Comparison of ENCODE assay signal across 8 mouse cellular contexts in genomic region chr11:94630199-94631011, GRCm38 (mm10). TPM values are rescaled to one million over a fixed set of nuclear protein-coding genes. Genes with fewer than 3 reads are reported as not detected.
DNase-seq lines count a peak whose midpoint lies in the region; ATAC-seq and TF ChIP-seq lines count a peak whose summit lies in the region.

No protein-coding gene starts in this region.

- peak overlapping the region; percentile 85 for H3K4me3 ChIP-seq in forebrain, postnatal 0 days (ENCODE audit: low read depth, low read length)
- H3K4me3 ChIP-seq in hindbrain, embryonic 12.5 days, result peak overlapping the region; percentile 66
- H3K4me3 ChIP-seq in midbrain, embryonic 15.5 days, result peak overlapping the region; percentile 100

- no peaks in the 10 kb centered on the region for H3K9me3 ChIP-seq in forebrain, postnatal 0 days (ENCODE audit: low read length)
- no peaks in the 10 kb centered on the region for H3K9me3 ChIP-seq in hindbrain, embryonic 12.5 days (replicated peaks)
- H3K9me3 ChIP-seq in midbrain, embryonic 15.5 days, result no peaks in the 10 kb centered on the region

- H3K9ac ChIP-seq in forebrain, postnatal 0 days, result peak overlapping the region; percentile 78
- H3K9ac ChIP-seq in hindbrain, embryonic 12.5 days, result peak overlapping the region; percentile 90
- peak overlapping the region; percentile 92 for H3K9ac ChIP-seq in midbrain, embryonic 15.5 days

- ATAC-seq in forebrain, postnatal 0 days, result peak; percentile 21
- ATAC-seq in hindbrain, embryonic 12.5 days (ENCODE audit: low FRiP score), result peak; percentile 40
- ATAC-seq in midbrain, embryonic 15.5 days (replicated peaks), result peak; percentile 48; the same call in 1 of the 2 replicates

- peak; percentile 7 to 17 for DNase-seq in layer of hippocampus, postnatal 25 days (ENCODE audit: extremely low spot score in 1 of 2, low spot score in 1 of 2)
- DNase-seq in layer of hippocampus, adult 11-12 months (ENCODE audit: low spot score), result no peak
- peak; percentile 49 for DNase-seq in c-Kit-positive CD71-positive TER-119-positive erythroid progenitor cells, embryonic 14.5 days (ENCODE audit: low spot score)
- peak; percentile 64 for DNase-seq in forebrain, postnatal 0 days
- DNase-seq in liver, result peak; percentile 49
- DNase-seq in testis, postnatal 10 days (ENCODE audit: low spot score), result peak; percentile 60

- WGBS in forebrain, postnatal 0 days, result 8% methylated on average over 26 of the region's 26 CpGs
- WGBS in hindbrain, embryonic 12.5 days, result 16% methylated on average over 26 of the region's 26 CpGs
- 12% methylated on average over 26 of the region's 26 CpGs for WGBS in midbrain, embryonic 15.5 days

- H3K36me3 ChIP-seq in forebrain, postnatal 0 days (ENCODE audit: insufficient read depth), result peaks cover 31% of the 10 kb centered on the region
- peaks cover 36% of the 10 kb centered on the region for H3K36me3 ChIP-seq in hindbrain, embryonic 12.5 days
- H3K36me3 ChIP-seq in midbrain, embryonic 15.5 days (replicated peaks), result peaks cover 31% of the 10 kb centered on the region

- no peaks in the 10 kb centered on the region for H3K27me3 ChIP-seq in forebrain, postnatal 0 days (ENCODE audit: insufficient read depth, low read length)
- H3K27me3 ChIP-seq in hindbrain, embryonic 12.5 days, result no peaks in the 10 kb centered on the region
- H3K27me3 ChIP-seq in midbrain, embryonic 15.5 days (replicated peaks), result no peaks in the 10 kb centered on the region

- peak overlapping the region; percentile 73 for H3K27ac ChIP-seq in forebrain, postnatal 0 days (ENCODE audit: low read depth, low read length)
- H3K27ac ChIP-seq in hindbrain, embryonic 12.5 days, result peak overlapping the region; percentile 19; the same call in 1 of the 2 replicates
- peak overlapping the region; percentile 73 for H3K27ac ChIP-seq in midbrain, embryonic 15.5 days

- no peaks in the 10 kb centered on the region; the same call in 1 of the 2 replicates for H3K4me1 ChIP-seq in forebrain, postnatal 0 days (ENCODE audit: insufficient read depth)
- H3K4me1 ChIP-seq in hindbrain, embryonic 12.5 days, result peaks cover 13% of the 10 kb centered on the region
- peaks cover 14% of the 10 kb centered on the region for H3K4me1 ChIP-seq in midbrain, embryonic 15.5 days

- peak overlapping the region; percentile 77 for H3K4me2 ChIP-seq in forebrain, postnatal 0 days (ENCODE audit: low read depth)
- H3K4me2 ChIP-seq in hindbrain, embryonic 12.5 days (replicated peaks), result peak overlapping the region; percentile 88
- H3K4me2 ChIP-seq in midbrain, embryonic 15.5 days, result peak overlapping the region; percentile 88

- TF ChIP-seq CTCF in forebrain, postnatal 0 days (IDR thresholded peaks at IDR 0.05; ENCODE audit: low read depth), result no peak

RNA-seq across cellular contexts. Expression of gene Lrrc59, which starts 0.8 kb away (rescaled TPM):
- total RNA-seq in layer of hippocampus, postnatal 25 days (2021), result 10 to 100 TPM; 71.6 to 79.1 TPM
- total RNA-seq in forebrain, postnatal 0 days (2014; rRNA removed), result 116 and 127 TPM in 2 replicates
- 144 and 145 TPM in 2 replicates for polyA plus RNA-seq in forebrain, postnatal 0 days (2015; fragmentation: Nextera tagmentation; extraction: Ambion mirVana)
- polyA plus RNA-seq in hindbrain, embryonic 12.5 days (2016; fragmentation: Nextera tagmentation; extraction: Ambion mirVana), result 208 and 212 TPM in 2 replicates
- polyA plus RNA-seq in midbrain, embryonic 15.5 days (2015; fragmentation: Nextera tagmentation; extraction: Ambion mirVana), result 165 and 166 TPM in 2 replicates

RNA-seq across cellular contexts. Expression of gene Mrpl27, which starts 23.2 kb away (rescaled TPM):
- 10 to 100 TPM; 72.9 to 80.1 TPM for total RNA-seq in layer of hippocampus, postnatal 25 days (2021)
- total RNA-seq in forebrain, postnatal 0 days (2014; rRNA removed), result 50.7 and 57.0 TPM in 2 replicates
- 126 and 149 TPM in 2 replicates for polyA plus RNA-seq in forebrain, postnatal 0 days (2015; fragmentation: Nextera tagmentation; extraction: Ambion mirVana)
- 126 and 131 TPM in 2 replicates for polyA plus RNA-seq in hindbrain, embryonic 12.5 days (2016; fragmentation: Nextera tagmentation; extraction: Ambion mirVana)
- 133 and 138 TPM in 2 replicates for polyA plus RNA-seq in midbrain, embryonic 15.5 days (2015; fragmentation: Nextera tagmentation; extraction: Ambion mirVana)

RNA-seq across cellular contexts. Expression of gene Eme1, which starts 23.4 kb away (rescaled TPM):
- under 1 TPM; 0.28 to 0.44 TPM for total RNA-seq in layer of hippocampus, postnatal 25 days (2021)
- 2.4 and 2.5 TPM in 2 replicates for total RNA-seq in forebrain, postnatal 0 days (2014; rRNA removed)
- 1.4 and 1.6 TPM in 2 replicates for polyA plus RNA-seq in forebrain, postnatal 0 days (2015; fragmentation: Nextera tagmentation; extraction: Ambion mirVana)
- 20.8 and 21.3 TPM in 2 replicates for polyA plus RNA-seq in hindbrain, embryonic 12.5 days (2016; fragmentation: Nextera tagmentation; extraction: Ambion mirVana)
- polyA plus RNA-seq in midbrain, embryonic 15.5 days (2015; fragmentation: Nextera tagmentation; extraction: Ambion mirVana), result 3.1 and 3.5 TPM in 2 replicates

RNA-seq across cellular contexts. Expression of gene Acsf2, which starts 28.7 kb away (rescaled TPM):
- 10 to 100 TPM; 15.3 to 20.4 TPM for total RNA-seq in layer of hippocampus, postnatal 25 days (2021)
- total RNA-seq in forebrain, postnatal 0 days (2014; rRNA removed), result 2.6 and 4.3 TPM in 2 replicates
- 1.5 and 1.6 TPM in 2 replicates for polyA plus RNA-seq in forebrain, postnatal 0 days (2015; fragmentation: Nextera tagmentation; extraction: Ambion mirVana)
- 3.3 and 3.5 TPM in 2 replicates for polyA plus RNA-seq in hindbrain, embryonic 12.5 days (2016; fragmentation: Nextera tagmentation; extraction: Ambion mirVana)
- polyA plus RNA-seq in midbrain, embryonic 15.5 days (2015; fragmentation: Nextera tagmentation; extraction: Ambion mirVana), result 1.6 and 1.7 TPM in 2 replicates

RNA-seq across cellular contexts. Expression of gene Xylt2, which starts 46.9 kb away (rescaled TPM):
- 10 to 100 TPM; 24.2 to 24.8 TPM for total RNA-seq in layer of hippocampus, postnatal 25 days (2021)
- 24.0 and 34.0 TPM in 2 replicates for total RNA-seq in forebrain, postnatal 0 days (2014; rRNA removed)
- polyA plus RNA-seq in forebrain, postnatal 0 days (2015; fragmentation: Nextera tagmentation; extraction: Ambion mirVana), result 9.1 and 10.9 TPM in 2 replicates
- polyA plus RNA-seq in hindbrain, embryonic 12.5 days (2016; fragmentation: Nextera tagmentation; extraction: Ambion mirVana), result 19.4 and 20.3 TPM in 2 replicates
- 12.8 and 14.5 TPM in 2 replicates for polyA plus RNA-seq in midbrain, embryonic 15.5 days (2015; fragmentation: Nextera tagmentation; extraction: Ambion mirVana)

Comparison
In these comparisons a context has a peak if more than half of its experiments do, and no peak if none do; other contexts are left out.
1. H3K27ac ChIP-seq: peak in every context shown above with its lines; median percentile 73 in forebrain, postnatal 0 days; 73 in midbrain, embryonic 15.5 days; 19 in hindbrain, embryonic 12.5 days.